Mouse (Mus musculus) forelimb bud, embryonic 11.5 days (tissue): ENCODE measurements around the gene Tfap2c.
A peak's percentile ranks its signal among the peaks of the same experiment; 100 is the strongest.

ENCODE experiments used
- DNase-seq: peaks from one replicate; pipeline ENCODE4 v3.0.0-alpha.2; 2012; ENCODE audit warnings: low read depth, low spot score

Gene Tfap2c

GRCm38 (mm10) chr2:172549371-172550155 lies at the start of gene Tfap2c:
Gene Tfap2c (plus strand): TSS chr2:172549593.
- DNase-seq, result no peak

GRCm38 (mm10) chr2:172500752-172501316 lies 48.6 kb upstream of the Tfap2c start:
- DNase-seq, result no peak

- peak; percentile 55 for DNase-seq
Observed at GRCm38 (mm10) chr2:172501341-172501740, 48.1 kb upstream of the Tfap2c start.

DNA sequence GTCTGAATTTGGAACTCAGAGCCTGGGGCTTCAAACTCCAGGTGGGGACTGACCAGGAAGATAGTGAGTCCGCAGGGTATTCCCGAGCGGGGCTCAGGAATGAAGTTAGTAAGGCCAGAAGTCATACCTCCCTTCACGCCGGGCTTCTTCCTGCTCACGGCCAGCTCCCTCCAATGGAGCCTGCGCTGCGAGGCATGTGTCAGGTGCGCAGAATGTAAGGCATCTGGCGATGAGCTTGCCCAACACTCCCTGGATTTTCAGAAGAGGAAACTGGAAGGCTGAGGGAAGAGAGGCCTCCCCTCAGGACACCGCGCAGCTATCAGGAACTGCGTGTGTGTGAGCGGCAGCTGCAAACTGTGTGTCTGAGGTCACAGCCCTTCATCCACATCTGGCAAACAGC lies 47.2 kb upstream of the Tfap2c start:
- peak; percentile 13 for DNase-seq

DNA sequence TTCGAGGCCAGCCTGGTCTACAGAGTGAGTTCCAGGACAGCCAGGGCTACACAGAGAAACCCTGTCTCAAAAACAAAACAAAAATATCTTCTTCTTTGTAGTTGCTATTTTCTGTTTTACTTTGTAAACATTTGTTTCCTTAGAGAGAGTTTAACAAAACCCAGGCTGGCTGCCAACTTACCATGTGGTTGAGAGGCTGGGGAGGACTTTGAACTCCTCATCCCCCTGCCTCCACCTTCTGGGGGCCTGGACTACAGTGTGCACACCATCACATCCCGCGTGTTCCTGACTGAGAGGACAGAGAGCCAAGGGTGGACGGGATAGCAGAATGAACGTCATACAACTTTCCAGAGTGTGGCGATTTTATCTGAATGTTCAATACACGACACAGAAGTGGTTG lies 43.3 kb upstream of the Tfap2c start:
- no peak for DNase-seq

GRCm38 (mm10) chr2:172510056-172510712 lies 39.2 kb upstream of the Tfap2c start:
- no peak for DNase-seq

DNA sequence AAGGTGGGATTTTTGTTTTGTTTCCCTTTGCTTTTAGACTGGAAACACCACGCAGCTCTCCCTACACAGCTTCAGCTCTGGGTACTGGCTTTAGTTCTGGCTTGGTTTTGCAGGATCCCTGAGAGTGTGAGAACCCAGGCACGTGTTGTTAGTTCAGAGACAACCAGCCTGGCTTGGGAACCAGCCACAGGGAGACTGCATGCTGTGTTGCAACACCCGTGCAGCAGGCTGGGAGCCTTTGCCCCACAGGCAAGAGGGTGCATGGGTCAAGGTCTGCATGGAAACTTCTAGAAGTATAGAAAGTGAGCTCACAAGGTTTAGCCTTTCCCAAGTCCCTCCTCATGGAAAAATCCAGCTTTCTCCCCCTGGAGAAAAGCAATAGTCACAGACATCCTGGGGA lies 38.5 kb upstream of the Tfap2c start:
- DNase-seq, result no peak

- no peak for DNase-seq
Observed at GRCm38 (mm10) chr2:172516407-172516992, 32.9 kb upstream of the Tfap2c start.

GRCm38 (mm10) chr2:172520616-172521371 lies 28.6 kb upstream of the Tfap2c start:
- no peak for DNase-seq

GRCm38 (mm10) chr2:172522528-172522927 lies 26.9 kb upstream of the Tfap2c start:
- DNase-seq, result no peak

- DNase-seq, result no peak
Observed at GRCm38 (mm10) chr2:172527175-172527574, 22.2 kb upstream of the Tfap2c start.

- no peak for DNase-seq
Observed at GRCm38 (mm10) chr2:172543987-172544386, 5.4 kb upstream of the Tfap2c start.

DNA sequence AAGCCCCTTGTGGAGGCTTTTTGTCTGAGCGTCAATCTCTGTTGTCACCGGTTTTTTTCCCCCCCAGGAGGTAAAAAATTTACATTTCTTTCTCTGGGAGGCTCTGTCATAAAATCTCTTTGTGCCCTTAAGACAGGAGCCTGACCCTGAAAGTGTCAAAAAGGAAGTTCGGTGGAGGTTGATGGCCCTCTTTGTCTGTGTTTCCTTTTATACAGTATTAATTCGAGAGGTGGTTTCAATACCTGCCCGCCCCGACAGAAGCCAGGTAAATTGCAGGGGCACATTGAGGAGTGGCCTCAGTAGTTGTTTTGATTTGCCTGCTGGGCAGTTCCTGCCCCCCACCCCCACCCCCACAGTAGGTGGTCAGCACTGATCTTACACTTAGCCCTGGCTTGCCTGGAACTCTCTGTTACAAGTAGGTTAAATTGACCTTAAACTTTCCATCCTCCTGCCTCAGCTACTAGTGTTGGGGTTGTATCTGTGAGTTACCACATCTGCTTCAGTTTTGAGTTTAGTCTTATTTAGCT lies 4.7 kb upstream of the Tfap2c start:
- DNase-seq, result no peak

DNA sequence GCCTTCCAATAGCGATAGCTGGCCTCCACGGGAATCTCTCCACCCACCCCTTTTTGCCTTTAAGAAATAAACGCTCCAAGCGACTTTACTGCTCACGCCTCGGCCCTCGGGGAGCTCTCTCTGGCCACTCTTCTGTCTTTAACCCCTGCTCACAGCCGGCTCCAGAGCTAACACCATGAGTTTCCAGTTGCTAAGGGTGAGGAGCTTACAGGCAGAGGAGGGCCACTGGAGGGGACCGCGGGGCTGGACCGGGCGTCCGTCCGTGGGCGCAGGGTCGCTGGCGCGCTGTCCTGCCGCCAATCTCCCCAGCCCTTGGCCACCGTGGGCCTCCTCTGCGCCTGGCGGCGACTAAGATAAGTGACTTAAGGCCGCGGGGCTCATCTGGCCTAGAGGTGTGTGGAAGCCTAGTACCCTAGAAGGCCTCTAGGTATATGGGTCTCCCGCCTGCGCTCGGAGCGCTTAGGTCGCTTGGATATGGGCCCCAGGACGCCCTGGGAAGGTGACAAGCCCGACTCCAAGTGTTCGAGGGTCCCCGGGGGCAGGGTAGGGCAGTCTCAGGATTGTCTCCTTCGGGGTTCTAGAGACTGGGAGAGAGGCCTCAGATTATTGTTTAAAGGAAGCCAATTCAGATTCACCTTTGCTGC lies 3.7 kb upstream of the Tfap2c start:
- no peak for DNase-seq

DNA sequence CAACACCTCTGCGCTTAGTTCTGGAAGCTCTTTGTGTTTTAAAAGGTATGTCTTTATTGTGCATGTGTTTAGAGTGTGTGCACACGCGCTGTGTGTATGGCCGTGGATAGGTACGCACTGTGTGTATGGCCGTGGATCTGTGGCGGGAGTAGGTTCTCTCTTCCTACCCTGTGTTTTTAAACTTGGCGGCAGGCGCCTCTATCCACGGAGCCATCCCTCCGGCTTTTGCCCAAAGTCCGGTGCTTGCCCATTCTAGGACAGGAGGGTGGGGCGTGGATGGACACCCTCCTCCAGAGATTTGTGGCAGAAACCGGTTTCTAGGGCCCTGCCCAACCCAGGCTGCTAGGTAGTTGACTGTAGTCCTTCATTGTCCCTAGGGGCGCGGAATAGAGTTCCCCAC lies 2.8 kb upstream of the Tfap2c start:
- no peak for DNase-seq

DNA sequence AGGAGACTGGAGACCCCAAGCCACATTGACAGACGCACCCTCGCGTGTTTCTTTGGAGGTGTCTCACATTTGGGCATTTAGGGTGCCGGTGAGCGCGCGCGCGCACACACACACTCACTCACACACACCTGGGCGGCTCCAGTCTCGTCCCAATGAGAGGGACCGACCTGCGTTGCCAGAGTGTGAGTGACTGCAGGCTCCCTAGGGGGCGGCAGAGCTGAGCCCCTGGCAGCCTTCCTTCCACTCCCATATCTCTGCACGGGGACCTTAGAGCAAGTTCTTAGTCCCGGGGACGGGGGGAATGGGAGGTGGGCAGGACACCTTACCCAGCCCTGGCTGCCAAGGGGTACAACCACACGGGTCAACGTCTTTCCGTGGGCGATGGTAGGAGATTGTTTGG lies 2.3 kb upstream of the Tfap2c start:
- DNase-seq, result no peak

- DNase-seq, result no peak
Observed at GRCm38 (mm10) chr2:172547807-172548586, 1.4 kb upstream of the Tfap2c start.

- DNase-seq, result no peak
Observed at GRCm38 (mm10) chr2:172548672-172549255, 629 bp upstream of the Tfap2c start.

DNA sequence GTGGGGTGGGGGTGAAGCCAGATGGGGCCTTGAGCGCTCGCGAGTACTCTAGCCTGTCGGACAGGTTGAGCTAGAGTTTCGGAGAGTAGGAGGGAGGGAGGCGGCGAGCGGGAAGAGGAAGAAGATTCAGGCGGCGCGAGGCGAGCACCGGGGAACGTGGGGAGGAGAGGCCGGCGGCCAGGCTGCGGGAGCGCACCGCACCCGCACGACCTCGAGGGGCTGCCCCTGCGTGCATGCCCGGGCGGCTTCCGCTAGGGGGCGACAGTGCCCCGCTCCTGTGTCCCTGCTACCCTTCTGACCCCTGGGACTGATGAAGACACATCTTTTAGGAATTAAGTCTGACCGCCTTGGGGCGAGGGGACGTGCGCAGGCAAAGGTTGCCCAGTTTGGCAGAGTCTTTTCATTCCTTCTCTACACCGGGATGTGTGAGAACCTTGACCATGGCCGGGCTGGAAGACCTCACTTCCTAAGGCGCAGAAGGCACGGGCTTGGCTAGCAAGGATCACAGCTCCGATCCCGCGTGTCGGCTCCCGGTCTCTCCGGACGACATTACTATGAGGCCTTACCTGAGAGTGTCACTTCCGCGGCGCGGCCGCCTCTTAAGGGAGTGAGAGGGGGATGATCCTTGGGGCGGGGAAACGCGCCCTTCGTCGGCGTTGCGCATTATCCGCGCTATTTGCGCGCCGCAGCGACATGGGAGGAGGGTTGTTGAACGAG lies 1.1 kb downstream of the Tfap2c start:
- peak; percentile 88 for DNase-seq
